Mouse (Mus musculus) limb, embryonic 11.5 days (tissue): ENCODE measurements around the gene Gtf2a2. TPM values are rescaled to one million over a fixed set of nuclear protein-coding genes. Genes with fewer than 3 reads are reported as not detected.

Experiments used
- ATAC-seq: fragments of 200-750 bp; cut with Nextera tagmentation; 2 replicates; pipeline ENCODE4 v1.8.0; 2017; ENCODE audit warnings: low read depth; ENCODE audit not compliant: insufficient number of reproducible peaks, low FRiP score, low TSS enrichment
- DNase-seq: peaks from one replicate; pipeline ENCODE4 v3.0.0-alpha.2; 2015; ENCODE audit warnings: low spot score
- H3K27ac ChIP-seq: fragments of 300-500 bp; sonication (generic); replicated peaks from 2 replicates; pipeline ENCODE4 v1.5.1; 2014; ENCODE audit warnings: low read depth, mild to moderate bottlenecking, low read length
- H3K27me3 ChIP-seq: fragments of 300-500 bp; sonication (generic); 2 replicates; pipeline ENCODE4 v1.6.1; 2014; ENCODE audit warnings: mild to moderate bottlenecking, low read length, mixed read lengths; ENCODE audit not compliant: control insufficient read depth, insufficient read depth
- H3K36me3 ChIP-seq: fragments of 300-500 bp; sonication (generic); 2 replicates; pipeline ENCODE4 v1.6.1; 2014; ENCODE audit warnings: mild to moderate bottlenecking, low read length, moderate library complexity, mixed read lengths; ENCODE audit not compliant: control insufficient read depth, insufficient read depth
- H3K4me1 ChIP-seq: fragments of 300-500 bp; sonication (generic); 2 replicates; pipeline ENCODE4 v1.6.1; 2014; ENCODE audit warnings: low read length, mixed read lengths; ENCODE audit not compliant: control insufficient read depth, insufficient read depth
- H3K4me2 ChIP-seq: fragments of 300-500 bp; sonication (generic); 2 replicates; pipeline ENCODE4 v1.6.1; 2014; ENCODE audit warnings: low read depth, mild to moderate bottlenecking, moderate library complexity; ENCODE audit not compliant: severe bottlenecking
- H3K4me3 ChIP-seq: fragments of 300-500 bp; sonication (generic); 2 replicates; pipeline ENCODE4 v1.5.1; 2014; ENCODE audit warnings: low read depth, low read length
- H3K9ac ChIP-seq: fragments of 300-500 bp; sonication (generic); 2 replicates; pipeline ENCODE4 v1.6.1; 2014; ENCODE audit warnings: mild to moderate bottlenecking, low read length
- H3K9me3 ChIP-seq: fragments of 300-500 bp; sonication (generic); 2 replicates; pipeline ENCODE4 v1.6.1; 2016; ENCODE audit warnings: low read length; ENCODE audit not compliant: control insufficient read depth
- WGBS: fragments of 180-500 bp; shearing (Covaris S2); extraction: QIAGEN DNeasy Blood & Tissue Kit; methylation state at CpG from one replicate; pipeline ENCODE4 v1.1.7; 2014; 5-methylcytosine and 5-hydroxymethylcytosine counted together
- polyA plus RNA-seq: library from polyadenylated mRNA; unstranded; fragments of >200 nt; fragmentation: Nextera tagmentation; extraction: Ambion mirVana; gene quantifications from 2 replicates; pipeline ENCODE4 v1.2.1, GENCODE M21; 2014

Gene Gtf2a2
- polyA plus RNA-seq, 1 experiment from 2014 or later, result 204 TPM

- no peak overlapping the region for H3K27ac ChIP-seq
- H3K4me3 ChIP-seq, result no peak overlapping the region
- 0 out of 2 replicates have a peak, but pooled peaks cover 2% of the 10 kb centered on the region for H3K36me3 ChIP-seq
- no peaks in the 10 kb centered on the region for H3K4me1 ChIP-seq
- H3K9ac ChIP-seq, result no peak overlapping the region
- no peak for ATAC-seq
- no peaks in the 10 kb centered on the region for H3K27me3 ChIP-seq
- no peaks in the 10 kb centered on the region; the same call in 1 of the 2 replicates for H3K9me3 ChIP-seq
- no peak for DNase-seq
- no peak overlapping the region for H3K4me2 ChIP-seq
Measured at GRCm38 (mm10) chr9:70024648-70025047, 12.3 kb downstream of the Gtf2a2 start.

- Histone ChIP-seq H3K4me3 (no peak overlapping the region), H3K9ac (no peak overlapping the region), H3K9me3 (no peaks in the 10 kb centered on the region; the same call in 1 of the 2 replicates), H3K4me2 (no peak overlapping the region), H3K36me3 (0 out of 2 replicates have a peak, but pooled peaks cover 2% of the 10 kb centered on the region), H3K27me3 (no peaks in the 10 kb centered on the region), H3K27ac (no peak overlapping the region), H3K4me1 (no peaks in the 10 kb centered on the region)
- no peak for DNase-seq
- ATAC-seq, result no peak
- 85% methylated on average over 2 of the region's 2 CpGs for WGBS
Measured at GRCm38 (mm10) chr9:70025365-70026012, 13.1 kb downstream of the Gtf2a2 start.

GRCm38 (mm10) chr9:70032167-70032566 is 19.8 kb downstream of the Gtf2a2 start:
- 96% methylated on average over 1 of the region's 1 CpGs for WGBS
- H3K9me3 ChIP-seq, result no peaks in the 10 kb centered on the region
- no peak for DNase-seq
- H3K4me3 ChIP-seq, result no peak overlapping the region
- H3K4me2 ChIP-seq, result no peak overlapping the region
- ATAC-seq, result no peak
- no peaks in the 10 kb centered on the region for H3K4me1 ChIP-seq
- no peaks in the 10 kb centered on the region for H3K27me3 ChIP-seq
- H3K27ac ChIP-seq, result no peak overlapping the region
- H3K36me3 ChIP-seq, result no peaks in the 10 kb centered on the region
- H3K9ac ChIP-seq, result no peak overlapping the region

- Histone ChIP-seq H3K27ac (no peak overlapping the region), H3K9ac (no peak overlapping the region), H3K4me1 (no peaks in the 10 kb centered on the region), H3K9me3 (no peaks in the 10 kb centered on the region), H3K4me3 (no peak overlapping the region), H3K36me3 (no peaks in the 10 kb centered on the region), H3K4me2 (no peak overlapping the region), H3K27me3 (no peaks in the 10 kb centered on the region)
- no peak for DNase-seq
- 79% methylated on average over 9 of the region's 9 CpGs for WGBS
- ATAC-seq, result no peak
Measured at GRCm38 (mm10) chr9:70033056-70033455, 20.7 kb downstream of the Gtf2a2 start.

- 91% methylated on average over 7 of the region's 7 CpGs for WGBS
- Histone ChIP-seq H3K27ac (no peak overlapping the region), H3K4me3 (no peak overlapping the region), H3K4me1 (no peaks in the 10 kb centered on the region), H3K4me2 (no peak overlapping the region), H3K27me3 (no peaks in the 10 kb centered on the region), H3K9me3 (no peaks in the 10 kb centered on the region), H3K9ac (no peak overlapping the region), H3K36me3 (no peaks in the 10 kb centered on the region)
- DNase-seq (no peak), ATAC-seq (no peak)
Measured at GRCm38 (mm10) chr9:70034702-70035101, 22.4 kb downstream of the Gtf2a2 start.

- H3K36me3 ChIP-seq, result no peaks in the 10 kb centered on the region
- no peaks in the 10 kb centered on the region for H3K9me3 ChIP-seq
- H3K4me3 ChIP-seq, result no peak overlapping the region
- 77% methylated on average over 4 of the region's 4 CpGs for WGBS
- no peaks in the 10 kb centered on the region for H3K27me3 ChIP-seq
- DNase-seq (no peak), ATAC-seq (no peak)
- H3K4me2 ChIP-seq, result no peak overlapping the region
- no peak overlapping the region for H3K27ac ChIP-seq
- H3K9ac ChIP-seq, result no peak overlapping the region
- H3K4me1 ChIP-seq, result no peaks in the 10 kb centered on the region
Measured at GRCm38 (mm10) chr9:70036646-70037045, 24.3 kb downstream of the Gtf2a2 start.

GRCm38 (mm10) chr9:70037988-70038387 is 25.6 kb downstream of the Gtf2a2 start, which contains the start of gene Gcnt3:
TSS of gene Gcnt3 (minus strand) at chr9:70038088.
- no peak within 1 kb of the TSS for H3K9ac ChIP-seq
- H3K36me3 ChIP-seq, result no peaks in the 10 kb centered on the region; the same call in 1 of the 2 replicates
- H3K27me3 ChIP-seq, result no peaks in the 10 kb centered on the region
- no peak within 1 kb of the TSS for H3K4me3 ChIP-seq
- no peak within 1 kb of the TSS for H3K27ac ChIP-seq
- WGBS, result 83% methylated on average over 7 of the region's 7 CpGs
- DNase-seq (no peak), ATAC-seq (no peak)
- no peaks in the 10 kb centered on the region for H3K4me1 ChIP-seq
- H3K9me3 ChIP-seq, result no peaks in the 10 kb centered on the region
- H3K4me2 ChIP-seq, result no peak within 1 kb of the TSS

GRCm38 (mm10) chr9:70039597-70040385 is 27.4 kb downstream of the Gtf2a2 start:
- H3K9me3 ChIP-seq, result no peaks in the 10 kb centered on the region
- no peak for ATAC-seq
- H3K9ac ChIP-seq, result no peak overlapping the region
- DNase-seq, result no peak
- H3K4me3 ChIP-seq, result no peak overlapping the region
- no peaks in the 10 kb centered on the region; the same call in 1 of the 2 replicates for H3K36me3 ChIP-seq
- no peak overlapping the region for H3K27ac ChIP-seq
- no peaks in the 10 kb centered on the region for H3K4me1 ChIP-seq
- no peaks in the 10 kb centered on the region for H3K27me3 ChIP-seq
- H3K4me2 ChIP-seq, result no peak overlapping the region
- WGBS, result 89% methylated on average over 6 of the region's 6 CpGs
